Mouse (Mus musculus): ENCODE results near the gene Gm49661. TPM values are rescaled to one million over a fixed set of nuclear protein-coding genes. Genes with fewer than 3 reads are reported as not detected.

Gene Gm49661
- total RNA-seq, 2 experiments from 2014 or later, result not detected

- no peak for ATAC-seq (replicated peaks; ENCODE audit: low FRiP score, low TSS enrichment, poor library complexity, severe bottlenecking)
These were observed 15.9 kb upstream of the Gm49661 start for GRCm38 (mm10) chr8:84985049-84985683.

GRCm38 (mm10) chr8:84984294-84985048, 15.2 kb upstream of the Gm49661 start:
- no peak for ATAC-seq (replicated peaks; ENCODE audit: low FRiP score, low TSS enrichment, poor library complexity, severe bottlenecking)

- ATAC-seq (replicated peaks; ENCODE audit: low FRiP score, low TSS enrichment, poor library complexity, severe bottlenecking), result no peak
These were observed 13.3 kb upstream of the Gm49661 start for GRCm38 (mm10) chr8:84982499-84983011.

GRCm38 (mm10) chr8:84981644-84982498, 12.6 kb upstream of the Gm49661 start:
- no peak for ATAC-seq (replicated peaks; ENCODE audit: low FRiP score, low TSS enrichment, poor library complexity, severe bottlenecking)

GRCm38 (mm10) chr8:84980622-84981358, 11.6 kb upstream of the Gm49661 start:
- ATAC-seq (replicated peaks; ENCODE audit: low FRiP score, low TSS enrichment, poor library complexity, severe bottlenecking), result no peak

GRCm38 (mm10) chr8:84979599-84980421, 10.6 kb upstream of the Gm49661 start:
- ATAC-seq (replicated peaks; ENCODE audit: low FRiP score, low TSS enrichment, poor library complexity, severe bottlenecking), result peak; percentile 27

- peak; percentile 20 for ATAC-seq (replicated peaks; ENCODE audit: low FRiP score, low TSS enrichment, poor library complexity, severe bottlenecking)
These were observed 9.2 kb upstream of the Gm49661 start, which contains the start of gene Junb for GRCm38 (mm10) chr8:84978248-84978940. Gene Junb, minus strand, starts transcription at chr8:84978718.

GRCm38 (mm10) chr8:84977435-84978247, 8.4 kb upstream of the Gm49661 start:
- 0 out of 2 replicates have a peak, but pooled peaks have one; percentile 3 for ATAC-seq (replicated peaks; ENCODE audit: low FRiP score, low TSS enrichment, poor library complexity, severe bottlenecking)

- ATAC-seq (replicated peaks; ENCODE audit: low FRiP score, low TSS enrichment, poor library complexity, severe bottlenecking), result no peak
These were observed 7.7 kb upstream of the Gm49661 start for GRCm38 (mm10) chr8:84976763-84977434.

- ATAC-seq (replicated peaks; ENCODE audit: low FRiP score, low TSS enrichment, poor library complexity, severe bottlenecking), result peak; percentile 67
These were observed 7.0 kb upstream of the Gm49661 start for GRCm38 (mm10) chr8:84976031-84976762.

- no peak for ATAC-seq (replicated peaks; ENCODE audit: low FRiP score, low TSS enrichment, poor library complexity, severe bottlenecking)
These were observed 6.2 kb upstream of the Gm49661 start for GRCm38 (mm10) chr8:84975434-84975833.

- no peak for ATAC-seq (replicated peaks; ENCODE audit: low FRiP score, low TSS enrichment, poor library complexity, severe bottlenecking)
These were observed 5.4 kb upstream of the Gm49661 start for GRCm38 (mm10) chr8:84974543-84975142.

GRCm38 (mm10) chr8:84973803-84974542, 4.7 kb upstream of the Gm49661 start:
- ATAC-seq (replicated peaks; ENCODE audit: low FRiP score, low TSS enrichment, poor library complexity, severe bottlenecking), result no peak

GRCm38 (mm10) chr8:84973079-84973478, 3.8 kb upstream of the Gm49661 start:
- no peak for ATAC-seq (replicated peaks; ENCODE audit: low FRiP score, low TSS enrichment, poor library complexity, severe bottlenecking)

- peak; percentile 64 for ATAC-seq (replicated peaks; ENCODE audit: low FRiP score, low TSS enrichment, poor library complexity, severe bottlenecking)
These were observed 1.7 kb upstream of the Gm49661 start for GRCm38 (mm10) chr8:84970913-84971312.

Data from megakaryocyte-erythroid progenitor cell, adult 5-6 weeks (primary cell).